Mouse (Mus musculus): Measurements from ENCODE around the gene Gpr62.

The Gpr62 gene

GRCm38 (mm10) chr9:106474456-106474855 is 8.7 kb upstream of the Gpr62 start:
- peak; percentile 76 for DNase-seq (ENCODE audit: low spot score)

GRCm38 (mm10) chr9:106473753-106474105 is 8.0 kb upstream of the Gpr62 start:
- DNase-seq (ENCODE audit: low spot score): no peak

GRCm38 (mm10) chr9:106473081-106473752 is 7.5 kb upstream of the Gpr62 start:
- no peak for DNase-seq (ENCODE audit: low spot score)

- no peak for DNase-seq (ENCODE audit: low spot score)
Measured at GRCm38 (mm10) chr9:106472321-106472720, 6.6 kb upstream of the Gpr62 start.

GRCm38 (mm10) chr9:106471892-106472291 is 6.2 kb upstream of the Gpr62 start:
- DNase-seq (ENCODE audit: low spot score): no peak

- no peak for DNase-seq (ENCODE audit: low spot score)
Measured at GRCm38 (mm10) chr9:106470991-106471750, 5.4 kb upstream of the Gpr62 start.

- no peak for DNase-seq (ENCODE audit: low spot score)
Measured at GRCm38 (mm10) chr9:106469776-106470175, 4.0 kb upstream of the Gpr62 start.

GRCm38 (mm10) chr9:106469317-106469716 is 3.6 kb upstream of the Gpr62 start:
- no peak for DNase-seq (ENCODE audit: low spot score)

GRCm38 (mm10) chr9:106467746-106468145 is 2.0 kb upstream of the Gpr62 start:
- no peak for DNase-seq (ENCODE audit: low spot score)

- DNase-seq (ENCODE audit: low spot score): no peak
Measured at GRCm38 (mm10) chr9:106466721-106467120, 983 bp upstream of the Gpr62 start.

- no peak for DNase-seq (ENCODE audit: low spot score)
Measured at GRCm38 (mm10) chr9:106464751-106465541, 792 bp downstream of the Gpr62 start.

GRCm38 (mm10) chr9:106463122-106464063 is 2.3 kb downstream of the Gpr62 start:
- DNase-seq (ENCODE audit: low spot score): no peak

- no peak for DNase-seq (ENCODE audit: low spot score)
Measured at GRCm38 (mm10) chr9:106462430-106462800, 3.3 kb downstream of the Gpr62 start.

GRCm38 (mm10) chr9:106461641-106462429 is 3.9 kb downstream of the Gpr62 start:
- DNase-seq (ENCODE audit: low spot score): no peak

- DNase-seq (ENCODE audit: low spot score): no peak
Measured at GRCm38 (mm10) chr9:106461026-106461415, 4.7 kb downstream of the Gpr62 start.

- DNase-seq (ENCODE audit: low spot score): no peak
Measured at GRCm38 (mm10) chr9:106460401-106461025, 5.2 kb downstream of the Gpr62 start.

- no peak for DNase-seq (ENCODE audit: low spot score)
Measured at GRCm38 (mm10) chr9:106459946-106460345, 5.8 kb downstream of the Gpr62 start.

- DNase-seq (ENCODE audit: low spot score): no peak
Measured at GRCm38 (mm10) chr9:106457920-106458319, 7.8 kb downstream of the Gpr62 start.

GRCm38 (mm10) chr9:106457163-106457559 is 8.6 kb downstream of the Gpr62 start:
- DNase-seq (ENCODE audit: low spot score): no peak

- no peak for DNase-seq (ENCODE audit: low spot score)
Measured at GRCm38 (mm10) chr9:106456325-106457162, 9.2 kb downstream of the Gpr62 start.

Measured in MN1 (cell line).